Mouse (Mus musculus) B cell, adult 67 days (primary cell): ENCODE measurements around the gene Srsf10. TPM values are rescaled to one million over a fixed set of nuclear protein-coding genes. Genes with fewer than 3 reads are reported as not detected.

Experiments used
- total RNA-seq, 2 experiments: library from RNA; stranded (reverse); gene quantifications; 4 replicates each; pipeline ENCODE4 v1.2.4; 2023

Gene Srsf10
- total RNA-seq: 100 to 1,000 TPM; 204 to 220 TPM

DNA sequence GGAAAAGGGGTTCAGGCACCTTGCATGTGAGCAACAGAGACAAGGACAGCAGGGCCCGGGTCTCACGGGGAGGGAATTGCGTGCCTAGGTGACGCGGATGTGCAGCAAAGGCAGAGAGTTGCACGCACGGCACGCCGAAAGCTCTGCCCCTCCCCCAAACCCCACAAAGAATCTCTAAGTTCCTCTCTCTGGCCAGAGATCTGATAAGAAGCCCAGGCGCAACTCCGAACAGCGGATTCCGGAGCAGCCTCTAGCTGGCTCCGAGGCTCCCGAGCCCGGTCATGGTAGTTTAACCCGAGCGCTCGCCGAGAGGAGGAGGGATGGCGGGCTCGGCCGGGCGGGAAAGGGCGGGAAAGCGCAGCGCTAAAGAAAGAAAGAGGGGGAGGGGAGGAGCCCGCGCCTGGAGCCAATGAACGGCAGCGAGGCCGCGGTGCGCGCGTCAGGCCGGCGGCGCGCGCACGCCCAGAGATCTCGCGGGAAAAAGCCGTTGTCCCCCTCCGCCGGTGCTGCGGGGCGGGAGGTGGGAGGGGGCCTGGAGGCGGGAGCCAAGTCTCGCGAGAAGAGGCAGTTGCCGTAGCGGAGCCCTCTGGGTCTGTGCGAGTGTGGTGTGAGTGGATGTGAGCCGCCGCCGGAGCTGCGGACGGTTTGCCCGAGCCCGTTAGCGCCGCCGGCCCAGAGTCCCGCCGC, at the start of gene Srsf10:
Srsf10 (plus strand) TSS at position 212 of the 687 bp plus-strand sequence.

GRCm38 (mm10) chr4:135873526-135874202, 18.1 kb downstream of the Srsf10 start, which contains the start of gene Pnrc2:
Pnrc2 (minus strand) TSS chr4:135873850.

GRCm38 (mm10) chr4:135895071-135895571, 39.6 kb downstream of the Srsf10 start, which contains the start of gene Cnr2:
Cnr2 (plus strand) TSS chr4:135895394.

Other genes with a start within 250 kb of the Srsf10 start
- gene Ifnlr1, start 169.5 kb upstream of the Srsf10 start, total RNA-seq: under 1 TPM; 0.56 to 0.58 TPM
- gene Il22ra1, start 127.6 kb upstream of the Srsf10 start, total RNA-seq: not detected
- not detected for gene Myom3, start 96.0 kb upstream of the Srsf10 start, total RNA-seq
- gene Pnrc2, start 18.1 kb downstream of the Srsf10 start, total RNA-seq: 100 to 1,000 TPM; 146 to 155 TPM
- 100 to 1,000 TPM; 167 to 171 TPM for gene Cnr2, start 39.6 kb downstream of the Srsf10 start, total RNA-seq
- gene Fuca1, start 65.0 kb downstream of the Srsf10 start, total RNA-seq: 100 to 1,000 TPM; 196 to 204 TPM
- gene Hmgcl, start 90.7 kb downstream of the Srsf10 start, total RNA-seq: 10 to 100 TPM; 28.2 to 32.9 TPM
- gene Gale, start 108.0 kb downstream of the Srsf10 start, total RNA-seq: 1 to 10 TPM; 5.5 to 6.5 TPM
- gene Lypla2, start 116.9 kb downstream of the Srsf10 start, total RNA-seq: 100 to 1,000 TPM; 102 to 110 TPM
- gene Pithd1, start 131.5 kb downstream of the Srsf10 start, total RNA-seq: 10 to 100 TPM; 37.9 to 43.9 TPM
- 10 to 100 TPM; 44.2 to 46.9 TPM for gene Eloa, start 166.0 kb downstream of the Srsf10 start, total RNA-seq
- gene Rpl11, start 197.7 kb downstream of the Srsf10 start, total RNA-seq: 100 to 1,000 TPM; 847 to 849 TPM